Mouse (Mus musculus) CD8-positive naive resting alpha-beta T cell, adult 2 months (primary cell): ENCODE results near the gene Kcnj6.
A peak's percentile ranks its signal among the peaks of the same experiment; 100 is the strongest.
"Not testable (repeated sequence)": the region's sequence is repeated elsewhere in the genome, so short reads cannot be mapped to it uniquely, and the experiment has no call there.

ENCODE experiments used
- DNase-seq, 2 experiments: peaks; one replicate each; pipeline ENCODE4 v3.0.0; 2022; ENCODE audit warnings: low read depth in 2 of 2, low spot score in 2 of 2

Gene Kcnj6

GRCm38 (mm10) chr16:94852407-94853160 is 144.9 kb downstream of the Kcnj6 start:
- DNase-seq, result no peak

- DNase-seq, result no peak
Measured at GRCm38 (mm10) chr16:94850393-94850792, 147.1 kb downstream of the Kcnj6 start.

DNA sequence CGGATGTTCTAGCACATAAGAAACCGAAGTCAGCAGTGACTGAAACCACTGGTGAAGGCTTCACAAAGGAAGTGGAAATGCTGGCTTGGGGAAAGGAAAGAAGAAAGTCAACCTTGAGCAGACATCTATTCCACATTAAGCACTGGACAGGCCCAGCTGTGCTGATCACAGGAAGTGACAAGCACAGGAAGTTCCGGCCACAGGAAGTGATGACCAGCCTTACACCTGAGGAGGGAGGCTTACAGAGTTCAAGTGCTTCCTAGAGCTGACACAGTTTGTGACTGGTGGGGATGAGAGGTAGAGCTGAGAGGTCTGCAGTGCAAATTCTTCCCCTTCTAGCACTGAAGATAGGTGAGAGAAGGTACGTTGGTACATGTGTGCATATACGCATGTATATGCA is 151.5 kb downstream of the Kcnj6 start:
- no peak for DNase-seq

- no peak for DNase-seq
Measured at GRCm38 (mm10) chr16:94844769-94845168, 152.7 kb downstream of the Kcnj6 start.

GRCm38 (mm10) chr16:94839398-94839797 is 158.1 kb downstream of the Kcnj6 start:
- no peak for DNase-seq

DNA sequence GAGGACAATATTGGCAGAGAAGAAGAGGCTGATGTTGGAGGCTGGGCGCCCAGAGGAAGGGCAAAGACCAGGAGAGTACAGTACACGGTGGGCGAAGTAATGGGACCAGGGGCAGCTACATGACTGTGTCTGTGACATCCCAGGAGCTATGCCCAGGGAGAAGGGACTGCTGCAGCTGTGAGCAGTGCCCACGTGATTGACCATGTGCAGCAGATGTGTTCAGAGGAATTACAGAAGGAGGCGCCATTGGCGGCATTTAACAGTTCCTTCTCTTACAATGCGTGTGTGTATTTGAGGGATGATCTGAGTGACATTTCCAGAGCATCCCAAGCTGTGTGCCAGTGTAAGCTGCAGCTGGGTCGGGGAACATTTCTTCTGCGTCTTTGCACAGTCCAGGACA is 159.6 kb downstream of the Kcnj6 start:
- no peak for DNase-seq

- DNase-seq, result no peak
Measured at GRCm38 (mm10) chr16:94834502-94834901, 163.0 kb downstream of the Kcnj6 start.

DNA sequence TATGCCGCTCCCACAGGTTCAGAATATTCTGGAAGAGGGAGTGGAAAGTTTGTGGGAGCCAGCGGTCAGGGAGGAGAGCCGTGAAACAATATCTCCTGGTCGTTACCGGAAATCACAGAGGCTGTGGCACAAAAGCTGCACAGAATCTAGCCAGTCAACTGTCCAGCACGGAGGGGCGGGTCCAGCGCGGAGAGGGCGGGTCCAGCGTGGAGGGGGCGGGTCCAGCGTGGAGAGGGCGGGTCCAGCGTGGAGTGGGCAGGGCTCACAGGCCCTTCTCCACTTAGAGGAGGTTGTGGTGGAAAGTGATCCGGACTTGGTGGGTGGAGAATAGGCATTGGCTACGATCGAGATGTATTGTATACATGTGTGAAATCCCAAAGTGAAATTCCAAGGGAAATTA is 169.3 kb downstream of the Kcnj6 start:
- DNase-seq, result no peak

DNA sequence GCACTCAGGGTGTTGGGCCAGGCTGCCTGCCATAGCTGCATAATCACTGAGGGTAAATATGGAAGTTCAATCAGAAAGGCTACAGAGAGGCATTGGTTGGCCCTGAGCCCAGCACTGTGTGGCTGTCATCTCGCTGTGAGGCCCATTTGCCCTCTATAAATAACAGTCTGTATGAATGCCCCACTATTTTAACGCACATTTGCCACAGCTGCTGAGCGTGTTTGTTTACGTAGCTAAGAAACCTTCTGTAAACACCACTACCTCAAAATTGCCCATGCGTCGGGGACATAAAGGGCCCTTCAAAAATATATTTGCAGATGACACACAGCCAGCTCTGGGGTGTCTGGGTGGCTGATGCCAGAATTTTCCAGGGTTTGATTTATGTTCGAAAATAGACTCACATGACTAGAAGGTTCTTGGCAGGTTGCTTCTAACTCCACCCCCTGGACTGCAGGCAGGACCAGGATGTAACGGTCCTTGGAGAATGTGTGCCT is 170.4 kb downstream of the Kcnj6 start:
- DNase-seq, result no peak

GRCm38 (mm10) chr16:94825274-94825673 is 172.2 kb downstream of the Kcnj6 start:
- DNase-seq, result no peak

DNA sequence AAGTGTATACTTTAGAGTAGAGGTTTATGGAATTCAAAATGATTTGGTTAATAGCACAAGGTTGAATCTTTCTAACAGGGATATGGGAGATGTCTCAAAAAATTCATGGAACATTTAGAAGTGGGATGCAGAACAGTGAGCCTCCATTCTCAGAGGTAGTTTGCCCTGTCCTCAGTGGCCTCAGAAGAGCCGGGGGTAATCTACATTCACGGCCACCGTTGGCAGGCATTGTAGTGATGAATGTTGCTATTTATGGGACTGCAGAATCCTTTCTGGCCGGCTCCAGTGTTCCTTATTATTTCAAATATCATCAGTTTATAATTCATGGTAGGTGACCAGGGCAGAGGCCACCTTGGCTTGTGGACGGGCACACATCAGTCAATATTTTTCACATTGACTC is 174.9 kb downstream of the Kcnj6 start:
- DNase-seq, result no peak

DNA sequence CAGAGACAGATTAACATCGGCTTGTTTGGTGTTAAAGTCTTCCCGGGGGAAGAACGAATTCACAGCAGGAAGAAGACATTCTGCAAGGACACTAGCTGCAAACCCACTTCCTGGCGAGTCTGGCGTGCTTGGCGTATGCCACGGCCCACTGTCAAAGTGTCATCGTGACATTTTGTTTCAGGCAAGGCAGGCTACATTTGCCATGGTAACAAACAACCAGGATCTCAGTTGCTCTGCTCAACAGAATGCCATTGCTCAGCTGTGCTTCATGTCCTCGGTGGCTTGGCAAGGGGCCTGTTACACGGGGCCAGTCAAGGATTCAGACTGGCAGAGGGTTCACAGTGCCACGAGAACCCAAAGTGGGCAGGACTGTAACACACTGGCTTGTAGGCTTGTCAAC is 175.9 kb downstream of the Kcnj6 start:
- DNase-seq, result no peak

DNA sequence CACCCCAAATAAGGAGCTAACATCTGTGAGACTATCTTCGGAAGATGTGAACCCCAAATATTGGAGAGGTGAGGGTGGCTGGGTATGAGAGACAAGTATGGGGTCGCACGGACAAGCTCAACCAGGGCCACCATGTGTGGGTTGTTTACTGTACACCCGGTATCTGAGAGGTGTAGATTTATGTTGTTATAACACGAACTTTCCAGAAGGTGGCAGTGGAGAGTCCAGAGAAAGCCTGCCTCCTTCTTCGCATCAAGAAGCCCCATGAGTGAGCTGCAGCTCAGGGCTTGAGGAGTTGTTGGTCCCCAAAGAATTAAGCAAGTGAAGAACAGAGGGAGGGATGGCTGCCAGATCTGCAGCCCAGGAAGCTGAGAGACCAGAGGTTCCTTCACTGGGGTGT is 181.1 kb downstream of the Kcnj6 start:
- DNase-seq, result peak in 1 of 2 experiments; percentile 20

DNA sequence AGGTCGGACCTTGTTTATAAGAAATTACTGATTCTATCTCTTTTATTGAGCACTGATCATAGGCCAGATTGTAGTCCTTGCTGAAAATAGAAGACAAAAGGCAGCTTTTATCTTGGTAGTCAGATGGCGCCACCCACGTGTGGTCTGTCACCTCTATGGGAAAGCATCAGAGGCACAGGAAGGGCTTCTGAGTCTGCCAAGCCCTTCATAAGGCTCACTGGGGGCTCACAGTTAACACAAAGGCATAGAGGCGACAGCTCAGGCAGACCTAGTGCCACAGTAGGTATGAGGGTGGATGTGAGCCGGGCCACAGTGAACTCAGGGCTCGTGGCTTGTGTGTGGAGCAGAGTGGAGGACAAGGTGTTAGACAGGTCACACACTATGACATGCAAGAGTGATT is 181.6 kb downstream of the Kcnj6 start:
- no peak for DNase-seq

DNA sequence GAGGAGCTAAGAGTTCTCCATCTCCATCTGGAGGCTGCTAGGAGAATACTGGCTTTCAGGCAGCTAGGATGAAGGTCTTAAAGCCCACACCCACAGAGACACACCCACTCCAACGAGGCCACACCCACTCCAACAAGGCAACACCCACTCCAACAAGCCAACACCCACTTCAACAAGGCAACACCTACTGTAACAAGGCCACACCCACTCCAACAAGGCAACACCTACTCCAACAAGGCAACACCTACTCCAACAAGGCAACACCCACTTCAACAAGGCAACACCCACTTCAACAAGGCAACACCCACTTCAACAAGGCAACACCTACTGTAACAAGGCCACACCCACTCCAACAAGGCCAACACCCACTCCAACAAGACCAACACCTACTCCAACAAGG is 188.2 kb downstream of the Kcnj6 start:
- not testable (repeated sequence) for DNase-seq

GRCm38 (mm10) chr16:94798241-94798640 is 199.3 kb downstream of the Kcnj6 start:
- no peak for DNase-seq

DNA sequence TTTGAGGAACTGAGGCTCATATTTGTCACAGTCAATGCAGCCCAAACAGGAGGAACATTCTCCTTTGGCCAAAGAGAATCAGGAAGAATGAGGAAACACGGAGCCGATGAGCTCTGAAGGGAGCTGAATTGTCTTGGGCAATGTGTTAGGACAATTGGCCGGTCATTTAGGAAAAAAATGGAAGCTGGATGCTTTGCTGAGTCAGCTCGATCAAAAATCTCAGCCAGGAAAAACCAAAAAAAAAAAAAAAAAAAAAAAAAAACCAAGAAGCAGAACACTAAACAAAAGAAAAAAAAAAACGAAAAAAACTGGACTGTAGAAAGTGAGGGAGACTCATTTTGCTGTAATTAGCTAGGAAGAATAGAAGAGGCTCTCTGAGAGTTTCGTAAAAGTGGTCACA is 200.1 kb downstream of the Kcnj6 start:
- DNase-seq, result no peak

GRCm38 (mm10) chr16:94793041-94793440 is 204.5 kb downstream of the Kcnj6 start:
- no peak for DNase-seq

DNA sequence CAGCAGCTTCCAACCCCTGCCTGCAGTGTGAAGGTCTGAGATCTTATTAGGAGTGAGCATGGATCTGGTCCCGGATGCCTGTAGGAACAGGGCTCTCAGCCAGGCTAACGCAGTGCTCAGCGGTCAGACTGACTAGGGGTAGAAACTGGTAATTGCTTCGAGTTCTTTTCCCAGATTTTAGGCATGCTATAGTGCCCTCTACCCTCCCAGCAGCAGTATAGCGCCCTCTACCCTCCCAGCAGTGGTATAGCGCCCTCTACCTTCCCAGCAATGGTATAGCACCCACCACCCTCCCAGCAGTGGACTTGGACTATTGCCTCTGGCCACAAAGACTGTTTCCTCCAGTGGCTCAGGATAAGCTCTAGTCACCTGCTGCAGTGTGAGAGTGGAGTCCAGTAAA is 207.5 kb downstream of the Kcnj6 start:
- DNase-seq, result no peak

DNA sequence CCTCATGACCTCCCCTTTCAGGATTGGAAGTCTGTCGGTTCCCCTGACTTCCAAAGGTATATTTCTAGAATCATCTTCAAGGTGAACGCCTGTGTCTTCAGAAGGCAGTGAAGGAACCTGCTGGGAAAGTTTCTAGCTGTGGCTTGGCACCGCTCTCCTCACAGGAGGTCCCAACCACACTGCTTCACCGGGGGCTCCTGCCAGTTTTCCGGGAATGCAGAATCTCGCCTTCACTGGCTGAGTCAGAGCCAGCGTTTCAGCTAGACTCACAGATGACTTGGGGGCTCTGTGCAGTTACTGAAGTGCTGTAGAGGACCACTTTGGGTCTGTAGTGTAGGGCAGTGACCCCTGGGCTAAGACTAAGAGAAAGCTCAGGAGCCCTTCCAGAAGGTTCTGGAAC is 208.8 kb downstream of the Kcnj6 start:
- no peak for DNase-seq

DNA sequence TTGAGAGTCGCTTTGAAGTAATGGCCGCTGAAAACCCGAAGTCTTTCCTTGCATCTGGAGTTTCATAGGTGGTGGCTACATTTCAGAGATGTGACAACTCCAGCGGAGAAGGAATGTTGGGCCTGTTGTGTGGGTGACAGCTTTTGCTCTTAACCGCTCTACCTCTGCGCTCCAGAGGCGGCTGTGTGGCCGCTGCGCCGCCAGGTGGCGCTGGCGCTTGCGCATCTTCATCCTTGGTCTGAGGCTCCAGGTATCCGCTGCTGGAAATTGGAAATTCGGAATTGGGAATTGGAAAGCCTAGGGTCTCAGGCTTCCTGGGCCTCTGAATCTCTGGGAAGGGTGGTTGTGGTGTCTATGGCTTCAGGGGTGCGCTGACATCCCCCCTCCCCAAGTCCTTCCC is 209.3 kb downstream of the Kcnj6 start:
- peak in 1 of 2 experiments; percentile 3 for DNase-seq

DNA sequence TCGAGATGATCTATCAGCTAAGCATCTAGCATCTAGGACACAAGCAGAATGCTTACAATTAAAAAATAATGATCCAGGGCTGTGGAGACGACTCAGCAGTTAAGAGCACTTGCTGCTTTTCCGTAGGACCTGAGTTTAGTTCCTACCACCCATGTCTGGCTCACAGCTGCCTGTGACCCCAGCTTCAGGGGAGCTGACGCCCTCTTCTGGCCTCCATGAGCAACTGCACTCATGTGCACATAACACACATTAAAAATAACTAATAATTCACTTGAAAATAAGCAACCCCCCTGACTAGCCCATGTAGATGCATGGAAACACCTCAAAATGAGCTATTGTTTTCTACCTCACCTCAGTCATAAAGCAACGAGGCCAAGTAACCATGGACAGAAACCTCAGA is 211.6 kb downstream of the Kcnj6 start:
- DNase-seq, result no peak

- peak in 1 of 2 experiments; percentile 11 for DNase-seq
Measured at GRCm38 (mm10) chr16:94783696-94784095, 213.8 kb downstream of the Kcnj6 start.
